Mouse (Mus musculus): Measurements from ENCODE around the gene Trip10.

- TF ChIP-seq CHD2 (IDR thresholded peaks at IDR 0.05; ENCODE audit: low read length), result peak; percentile 90
- TF ChIP-seq POLR2A (IDR thresholded peaks at IDR 0.05; ENCODE audit: low read depth, low read length), result 0 out of 2 replicates have a peak, but pooled peaks have one; percentile 25
- TF ChIP-seq CTCF (conservative IDR thresholded peaks at IDR 0.05 in 1 of 2, IDR thresholded peaks at IDR 0.05 in 1 of 2; ENCODE audit: low read depth in 2 of 2, low read length in 2 of 2), result no peak
- TF ChIP-seq ZMIZ1 (IDR thresholded peaks at IDR 0.05; ENCODE audit: low read depth, low read length), result no peak
- no peak for TF ChIP-seq EP300 (IDR thresholded peaks at IDR 0.05; ENCODE audit: low read length)
- TF ChIP-seq KAT2A (IDR thresholded peaks at IDR 0.05; ENCODE audit: insufficient replicate concordance, low read length), result no peak
- TF ChIP-seq MAFK (IDR thresholded peaks at IDR 0.05; ENCODE audit: insufficient replicate concordance, low read length), result no peak
- TF ChIP-seq TBP (conservative IDR thresholded peaks at IDR 0.05; ENCODE audit: low read depth, low read length), result no peak
- no peak for TF ChIP-seq ZKSCAN1 (IDR thresholded peaks at IDR 0.05; ENCODE audit: borderline replicate concordance, low read depth, low read length)
These were observed 34.4 kb upstream of the Trip10 start for GRCm38 (mm10) chr17:57214676-57215387.
